Mouse (Mus musculus): ENCODE results near the gene Lrrtm4. TPM values are rescaled to one million over a fixed set of nuclear protein-coding genes. Genes with fewer than 3 reads are reported as not detected.

The Lrrtm4 gene
- total RNA-seq, 2 experiments from 2014 or later: 75.2 to 80.7 TPM

GRCm38 (mm10) chr6:80357092-80357491, 338.4 kb downstream of the Lrrtm4 start:
- no peak overlapping the region for H3K4me3 ChIP-seq
- DNase-seq (ENCODE audit: low spot score in 2 of 2): no peak

GRCm38 (mm10) chr6:80363593-80363992, 344.9 kb downstream of the Lrrtm4 start:
- H3K27ac ChIP-seq: no peak overlapping the region
- DNase-seq (ENCODE audit: low spot score in 2 of 2): no peak
- no peak overlapping the region for H3K4me3 ChIP-seq
- TF ChIP-seq CTCF (conservative IDR thresholded peaks at IDR 0.05): no peak

More at GRCm38 (mm10) chr6:80357092-80357491, 338.4 kb downstream of the Lrrtm4 start:
- no peak for TF ChIP-seq CTCF (conservative IDR thresholded peaks at IDR 0.05)
- no peak overlapping the region for H3K27ac ChIP-seq

DNA sequence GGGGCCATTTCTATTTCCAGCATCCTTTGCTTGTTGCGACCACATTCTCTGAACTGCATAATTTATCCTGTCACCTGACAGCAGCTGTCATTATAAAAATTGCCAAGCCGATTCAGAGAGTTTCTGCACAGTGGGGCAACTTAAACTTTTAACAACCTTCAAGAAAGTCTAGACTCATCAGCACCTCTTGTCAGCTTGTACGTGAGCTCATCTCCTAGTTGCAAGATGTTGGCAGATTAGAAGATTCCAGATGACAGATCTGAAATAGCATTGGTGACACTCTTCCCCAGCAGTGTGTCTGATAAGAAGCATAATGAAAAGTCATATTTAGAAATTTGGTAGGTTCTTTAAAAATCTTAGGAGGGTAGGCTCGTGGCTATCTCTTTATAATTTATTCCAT, 347.9 kb downstream of the Lrrtm4 start:
- no peak overlapping the region for H3K4me3 ChIP-seq
- no peak for TF ChIP-seq CTCF (conservative IDR thresholded peaks at IDR 0.05)
- H3K27ac ChIP-seq: no peak overlapping the region
- no peak for DNase-seq (ENCODE audit: low spot score in 2 of 2)

- no peak for TF ChIP-seq CTCF (conservative IDR thresholded peaks at IDR 0.05)
- DNase-seq (ENCODE audit: low spot score in 2 of 2): no peak
- no peak overlapping the region for H3K27ac ChIP-seq
- no peak overlapping the region for H3K4me3 ChIP-seq
Observed at GRCm38 (mm10) chr6:80389571-80389970, 370.9 kb downstream of the Lrrtm4 start.

DNA sequence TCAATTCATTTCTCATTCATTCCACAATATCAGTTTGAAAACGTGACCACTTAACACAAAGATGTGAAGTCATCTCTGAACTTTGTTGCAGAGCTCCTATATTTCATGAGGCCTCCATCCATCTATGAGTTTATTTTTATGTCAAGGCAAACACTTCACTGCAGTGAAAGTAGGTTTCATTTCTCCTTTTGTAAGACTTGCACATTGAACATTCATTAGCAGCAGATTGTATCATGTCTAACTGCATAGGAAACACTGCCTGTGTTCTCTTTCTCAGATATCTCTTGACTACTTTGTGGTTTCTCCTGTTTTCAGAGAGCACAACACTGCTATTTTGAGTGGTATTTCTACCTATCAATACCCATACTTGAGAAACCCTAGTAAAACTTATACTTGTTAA, 388.1 kb downstream of the Lrrtm4 start:
- TF ChIP-seq CTCF (conservative IDR thresholded peaks at IDR 0.05): no peak
- no peak for DNase-seq (ENCODE audit: low spot score in 2 of 2)
- Histone ChIP-seq H3K4me3 (no peak overlapping the region), H3K27ac (no peak overlapping the region)

DNA sequence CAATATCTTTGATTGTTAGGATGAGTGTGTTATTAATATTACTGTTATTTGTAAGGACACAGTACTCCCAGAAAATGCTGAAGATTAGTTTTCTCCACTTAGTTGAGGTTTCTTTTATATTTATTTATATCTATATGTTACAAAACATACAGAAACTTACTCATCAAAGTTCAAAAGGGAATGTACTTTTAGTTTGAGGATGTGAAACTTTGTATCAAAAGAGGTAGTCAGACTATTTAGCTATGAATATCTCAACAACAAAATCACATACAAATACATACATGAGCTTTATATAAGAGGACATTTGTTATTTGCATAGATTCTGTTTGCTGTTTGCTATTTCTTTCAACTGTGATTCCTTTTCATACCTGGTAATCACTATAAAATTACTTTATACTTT, 421.5 kb downstream of the Lrrtm4 start:
- Histone ChIP-seq H3K4me3 (no peak overlapping the region), H3K27ac (no peak overlapping the region)
- TF ChIP-seq CTCF (conservative IDR thresholded peaks at IDR 0.05): no peak
- no peak for DNase-seq (ENCODE audit: low spot score in 2 of 2)

DNA sequence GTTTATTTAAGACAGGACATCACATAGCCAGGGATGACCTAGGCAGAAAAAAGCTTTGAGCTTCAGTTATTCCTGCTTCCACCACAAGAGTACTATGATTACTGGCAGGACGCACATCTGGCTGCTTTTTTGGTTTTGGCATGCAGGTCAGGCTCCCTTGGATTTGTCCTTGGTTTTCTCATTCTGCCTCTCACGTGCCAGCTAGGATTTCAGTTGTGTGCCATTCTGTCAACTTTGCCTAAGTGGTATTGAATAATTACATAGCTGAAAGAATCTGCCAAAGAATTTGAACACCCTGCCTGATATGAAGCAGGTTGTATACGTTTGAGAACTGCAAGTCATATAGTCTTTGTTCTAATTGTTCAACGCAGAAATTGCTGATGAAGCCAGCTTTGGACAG, 451.9 kb downstream of the Lrrtm4 start:
- Histone ChIP-seq H3K4me3 (no peak overlapping the region), H3K27ac (no peak overlapping the region)
- TF ChIP-seq CTCF (conservative IDR thresholded peaks at IDR 0.05): no peak
- DNase-seq (ENCODE audit: low spot score in 2 of 2): no peak

DNA sequence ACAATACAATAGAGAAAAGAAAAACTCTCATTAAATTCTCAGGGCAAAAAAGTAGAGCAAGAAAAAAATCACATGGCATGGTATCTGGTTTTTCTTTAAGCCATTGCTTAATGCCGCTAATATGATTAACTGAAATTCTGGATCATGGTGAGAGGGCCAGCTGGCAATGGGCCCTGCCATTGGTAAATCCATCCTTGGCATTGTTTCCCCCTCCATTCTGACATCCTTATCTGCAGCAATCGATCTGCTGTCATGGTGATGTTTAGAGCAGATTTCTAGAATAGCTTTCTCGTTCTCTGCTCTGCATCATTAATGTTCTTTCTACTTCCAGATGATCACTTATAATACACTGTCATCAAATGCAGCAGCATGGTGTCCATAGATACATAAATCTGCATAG, 457.5 kb downstream of the Lrrtm4 start:
- peak; percentile 22 to 29 for DNase-seq (ENCODE audit: low spot score in 2 of 2)

DNA sequence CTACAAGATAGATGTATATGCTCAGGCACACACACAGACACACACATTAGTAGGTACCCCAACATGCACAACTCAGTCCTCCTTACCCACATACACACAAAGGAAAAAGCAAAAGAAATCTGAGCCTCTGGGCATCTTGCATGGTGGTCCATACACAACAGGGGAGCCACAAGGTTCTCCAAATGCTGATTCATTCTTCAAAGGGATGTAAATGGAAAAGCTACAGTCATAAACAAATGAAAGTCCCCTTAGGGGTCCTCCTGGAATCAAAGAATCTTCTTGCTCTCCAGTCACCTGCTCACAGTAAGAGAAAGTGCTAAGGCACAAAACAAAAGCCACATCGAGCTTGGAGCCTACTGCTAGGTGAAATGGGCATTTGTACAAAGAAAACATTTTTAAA, 526.3 kb downstream of the Lrrtm4 start:
- Histone ChIP-seq H3K27ac (no peak overlapping the region), H3K4me3 (no peak overlapping the region)
- DNase-seq (ENCODE audit: low spot score in 2 of 2): no peak
- no peak for TF ChIP-seq CTCF (conservative IDR thresholded peaks at IDR 0.05)

More for the DNA sequence above, 457.5 kb downstream of the Lrrtm4 start:
- Histone ChIP-seq H3K4me3 (no peak overlapping the region), H3K27ac (peak overlapping the region; percentile 58)
- no peak for TF ChIP-seq CTCF (conservative IDR thresholded peaks at IDR 0.05)

GRCm38 (mm10) chr6:80549907-80550306, 531.2 kb downstream of the Lrrtm4 start:
- TF ChIP-seq CTCF (conservative IDR thresholded peaks at IDR 0.05): no peak
- H3K4me3 ChIP-seq: no peak overlapping the region
- DNase-seq (ENCODE audit: low spot score in 2 of 2): no peak
- no peak overlapping the region for H3K27ac ChIP-seq

- no peak for DNase-seq (ENCODE audit: low spot score in 2 of 2)
- no peak overlapping the region for H3K4me3 ChIP-seq
Observed at GRCm38 (mm10) chr6:80553398-80553797, 534.7 kb downstream of the Lrrtm4 start.

DNA sequence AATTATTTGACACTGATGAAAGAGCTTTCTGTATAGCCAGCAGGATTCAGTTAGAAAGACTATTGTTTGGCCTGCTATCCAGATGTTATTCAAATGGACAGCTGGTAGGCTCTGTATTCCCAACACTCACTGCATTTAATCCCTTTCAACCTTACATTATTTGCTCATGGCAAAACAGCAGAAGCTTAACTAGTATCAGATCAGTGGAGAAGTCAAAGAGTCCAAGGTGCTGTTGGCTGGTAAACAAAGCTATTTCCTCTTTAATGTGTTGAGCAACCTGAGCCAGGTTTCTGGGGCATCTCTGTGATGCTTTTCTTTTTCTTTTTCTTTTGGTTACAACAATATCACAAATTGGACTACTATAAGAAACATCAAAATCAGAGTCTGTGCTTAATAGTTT, 536.3 kb downstream of the Lrrtm4 start:
- TF ChIP-seq CTCF (conservative IDR thresholded peaks at IDR 0.05): no peak
- Histone ChIP-seq H3K27ac (no peak overlapping the region), H3K4me3 (no peak overlapping the region)
- DNase-seq (ENCODE audit: low spot score in 2 of 2): no peak

More at GRCm38 (mm10) chr6:80553398-80553797, 534.7 kb downstream of the Lrrtm4 start:
- TF ChIP-seq CTCF (conservative IDR thresholded peaks at IDR 0.05): peak; percentile 53
- H3K27ac ChIP-seq: no peak overlapping the region

- Histone ChIP-seq H3K27ac (no peak overlapping the region), H3K4me3 (no peak overlapping the region)
- DNase-seq (ENCODE audit: low spot score in 2 of 2): no peak
- TF ChIP-seq CTCF (conservative IDR thresholded peaks at IDR 0.05): no peak
Observed at GRCm38 (mm10) chr6:80577227-80577626, 558.5 kb downstream of the Lrrtm4 start.

- DNase-seq (ENCODE audit: low spot score in 2 of 2): no peak
- no peak overlapping the region for H3K27ac ChIP-seq
- no peak for TF ChIP-seq CTCF (conservative IDR thresholded peaks at IDR 0.05)
- no peak overlapping the region for H3K4me3 ChIP-seq
Observed at GRCm38 (mm10) chr6:80582225-80582624, 563.5 kb downstream of the Lrrtm4 start.

GRCm38 (mm10) chr6:80589776-80590175, 571.1 kb downstream of the Lrrtm4 start:
- DNase-seq (ENCODE audit: low spot score in 2 of 2): no peak
- TF ChIP-seq CTCF (conservative IDR thresholded peaks at IDR 0.05): no peak
- H3K4me3 ChIP-seq: no peak overlapping the region
- no peak overlapping the region for H3K27ac ChIP-seq

Data from layer of hippocampus, adult 2 months (tissue).